Mouse (Mus musculus) CD4-positive naive resting alpha-beta T cell, adult 76 days (primary cell): ENCODE measurements around the gene Pxt1. TPM values are rescaled to one million over a fixed set of nuclear protein-coding genes. Genes with fewer than 3 reads are reported as not detected.

Experiments used
- total RNA-seq: library from RNA; stranded (reverse); gene quantifications from one replicate; pipeline ENCODE4 v1.2.4, GENCODE M21; 2023

Gene Pxt1
- not detected for total RNA-seq

DNA sequence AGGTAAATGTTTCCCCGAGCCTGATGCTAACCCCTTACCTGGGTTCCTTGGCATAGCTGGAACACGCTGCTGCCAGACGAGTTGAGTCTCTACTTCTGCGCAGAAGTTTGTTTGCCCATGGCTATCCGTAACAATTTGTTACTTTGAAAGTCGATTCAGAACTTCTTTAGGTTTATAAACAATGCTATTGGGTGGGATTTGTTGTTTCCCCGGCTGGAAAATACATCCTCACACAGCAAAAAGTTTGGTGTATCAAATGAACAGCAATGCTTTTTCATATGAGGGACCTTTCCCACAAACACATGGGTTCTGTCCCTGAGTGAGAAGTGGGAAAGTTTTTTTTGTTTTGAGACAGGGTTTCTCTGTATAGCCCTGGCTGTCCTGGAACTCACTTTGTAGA, at the start of gene Pxt1:
Gene Pxt1, minus strand, starts transcription at position 101 of the 400 bp plus-strand sequence.

DNA sequence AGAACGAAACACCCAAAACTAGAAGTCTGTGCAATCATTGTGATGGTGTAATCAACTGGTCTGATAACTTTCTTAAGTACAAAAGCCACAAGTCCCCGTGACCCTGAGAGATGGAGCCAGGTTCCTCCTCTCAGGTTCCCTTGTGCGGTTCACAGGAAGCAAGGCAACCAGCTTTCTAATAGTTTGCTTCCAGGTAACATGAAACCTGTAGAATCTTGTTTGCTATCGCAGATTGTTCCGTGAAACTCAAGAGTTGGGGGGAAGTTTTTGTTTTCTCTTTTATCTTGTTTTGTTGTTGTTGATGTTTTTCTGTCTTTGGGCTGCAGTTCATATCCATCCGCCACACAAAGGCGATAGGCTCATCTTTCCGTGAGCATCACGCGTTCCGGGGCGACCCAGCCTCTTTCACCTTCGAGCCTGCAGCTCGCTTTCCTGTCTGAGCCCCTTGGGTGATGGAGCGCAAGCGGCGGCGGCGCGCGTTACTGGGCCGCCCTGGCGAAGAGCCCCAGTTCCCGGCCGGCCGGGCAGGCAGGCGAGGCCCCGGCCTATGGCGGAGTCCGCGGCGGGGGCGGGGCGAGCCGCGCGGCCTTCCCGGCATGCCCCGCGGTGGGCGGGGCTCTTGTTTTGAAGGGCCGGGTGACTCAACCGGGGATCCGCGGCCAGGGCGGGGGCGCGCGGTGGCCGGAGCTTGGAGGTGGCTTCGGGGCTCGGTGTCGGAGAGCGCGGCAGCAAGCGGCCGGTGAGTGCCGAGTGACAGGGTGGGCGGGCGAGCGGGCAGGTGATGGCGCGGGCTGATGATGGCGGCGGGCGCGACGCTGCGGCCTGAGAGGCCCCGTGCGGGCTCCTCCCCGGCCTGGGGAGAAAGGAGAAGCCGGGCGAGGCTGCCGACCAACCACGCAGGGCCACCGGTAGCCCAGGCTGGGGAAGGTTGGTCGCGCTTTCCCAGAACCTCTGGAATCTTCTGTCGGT, 8.5 kb upstream of the Pxt1 start, which contains the start of gene Kctd20:
Gene Kctd20, plus strand, starts transcription at position 120 of the 969 bp plus-strand sequence.

DNA sequence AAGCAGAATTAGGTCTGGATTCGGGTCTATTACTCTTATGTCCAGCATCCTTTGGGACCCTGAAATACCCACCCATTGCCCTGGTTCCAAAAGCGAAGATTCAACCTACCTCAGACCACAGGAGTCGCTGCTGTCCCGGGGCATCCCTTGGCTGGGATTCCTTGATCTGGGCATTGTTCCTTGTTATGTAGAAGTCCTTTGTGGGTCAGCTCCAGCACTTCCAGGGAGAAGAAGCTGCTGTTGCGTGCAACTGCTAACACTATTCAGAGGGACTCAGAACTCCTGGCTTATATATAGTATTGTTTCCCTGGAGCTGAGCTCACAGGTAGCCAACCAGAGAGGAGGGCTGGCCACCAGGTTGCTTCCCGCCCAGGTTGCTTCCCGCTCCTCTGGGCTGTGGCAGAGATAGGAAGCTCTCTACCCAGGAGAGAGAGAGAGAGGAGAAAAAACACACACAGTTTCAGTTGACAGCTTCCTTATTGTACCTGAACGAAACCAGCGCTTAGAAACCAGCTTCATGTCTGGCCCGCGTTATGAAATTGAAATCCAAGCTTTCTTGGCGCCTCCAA, 28.5 kb downstream of the Pxt1 start, which contains the start of gene 4930539E08Rik:
Gene 4930539E08Rik, minus strand, starts transcription at position 265 of the 569 bp plus-strand sequence.

Other genes with a start within 250 kb of the Pxt1 start
- gene AC170998.1, start 217.8 kb downstream of the Pxt1 start, total RNA-seq: 14.3 TPM
- not detected for gene Mapk13, start 174.5 kb downstream of the Pxt1 start, total RNA-seq
- 47.1 TPM for gene Brpf3, start 142.8 kb downstream of the Pxt1 start, total RNA-seq
- gene Pnpla1, start 85.4 kb downstream of the Pxt1 start, total RNA-seq: not detected
- gene 4930539E08Rik, start 28.5 kb downstream of the Pxt1 start, total RNA-seq: 0.38 TPM
- 58.4 TPM for gene Kctd20, start 8.1 kb upstream of the Pxt1 start, total RNA-seq
- gene Stk38, start 64.2 kb upstream of the Pxt1 start, total RNA-seq: 520 TPM
- 492 TPM for gene Srsf3, start 88.8 kb upstream of the Pxt1 start, total RNA-seq
- 7.8 TPM for gene Cdkn1a, start 147.1 kb upstream of the Pxt1 start, total RNA-seq
- 1.3 TPM for gene Rab44, start 170.3 kb upstream of the Pxt1 start, total RNA-seq